In genomic region chr9:27449780-27450422, GRCm38 (mm10) we compare ENCODE assay signal across 17 mouse cellular contexts. TPM values are rescaled to one million over a fixed set of nuclear protein-coding genes. Genes with fewer than 3 reads are reported as not detected.
DNase-seq lines count a peak whose midpoint lies in the region; ATAC-seq and TF ChIP-seq lines count a peak whose summit lies in the region.
"Had no signal": no experiment of that assay in that cellular context is flagged by ENCODE, and none has a peak within 500 bp of the region (broad histone marks: within the 10 kb centered on the region; RNA-seq: fewer than 3 reads in every experiment).

No protein-coding gene starts in this region.

- H3K4me3 ChIP-seq in limb, embryonic 14.5 days (replicated peaks; ENCODE audit: low read length): no peak overlapping the region
- no peak overlapping the region for H3K4me3 ChIP-seq in limb, embryonic 10.5 days
- no peak overlapping the region for H3K4me3 ChIP-seq in hindbrain, embryonic 10.5 days
- no peak overlapping the region for H3K4me3 ChIP-seq in midbrain, embryonic 14.5 days (replicated peaks; ENCODE audit: low read depth, low read length)
- H3K4me3 ChIP-seq: heart, embryonic 15.5 days; intestine, embryonic 15.5 days; limb, embryonic 15.5 days had no signal

- peak; percentile 47; the same call in 1 of the 2 replicates for ATAC-seq in limb, embryonic 14.5 days (ENCODE audit: low FRiP score, low read depth)
- no peak for ATAC-seq in midbrain, embryonic 14.5 days (ENCODE audit: low FRiP score, low TSS enrichment)
- ATAC-seq: intestine, embryonic 15.5 days had no signal

- H3K9me3 ChIP-seq in limb, embryonic 14.5 days (ENCODE audit: control insufficient read depth, low read length): no peaks in the 10 kb centered on the region
- no peaks in the 10 kb centered on the region for H3K9me3 ChIP-seq in limb, embryonic 10.5 days (replicated peaks)
- H3K9me3 ChIP-seq in hindbrain, embryonic 10.5 days: no peaks in the 10 kb centered on the region
- no peaks in the 10 kb centered on the region for H3K9me3 ChIP-seq in midbrain, embryonic 14.5 days (ENCODE audit: control insufficient read depth, low read length)
- H3K9me3 ChIP-seq: heart, embryonic 15.5 days; intestine, embryonic 15.5 days; limb, embryonic 15.5 days had no signal

- H3K4me2 ChIP-seq in limb, embryonic 14.5 days (replicated peaks; ENCODE audit: low read depth, low read length, severe bottlenecking): no peak overlapping the region
- H3K4me2 ChIP-seq in midbrain, embryonic 14.5 days (ENCODE audit: low read length): peak overlapping the region; percentile 15; the same call in 1 of the 2 replicates
- H3K4me2 ChIP-seq: heart, embryonic 15.5 days; intestine, embryonic 15.5 days; limb, embryonic 15.5 days; lung, embryonic 14.5 days had no signal

- no peaks in the 10 kb centered on the region for H3K27me3 ChIP-seq in limb, embryonic 14.5 days (ENCODE audit: control insufficient read depth, insufficient read depth, low read length)
- no peaks in the 10 kb centered on the region for H3K27me3 ChIP-seq in limb, embryonic 10.5 days (ENCODE audit: low read depth, poor library complexity, severe bottlenecking)
- no peaks in the 10 kb centered on the region; the same call in 1 of the 2 replicates for H3K27me3 ChIP-seq in hindbrain, embryonic 10.5 days (ENCODE audit: insufficient read depth, poor library complexity, severe bottlenecking)
- H3K27me3 ChIP-seq in midbrain, embryonic 14.5 days (ENCODE audit: control insufficient read depth, insufficient read depth, low read length): no peaks in the 10 kb centered on the region
- H3K27me3 ChIP-seq: heart, embryonic 15.5 days; intestine, embryonic 15.5 days had no signal

- no peak overlapping the region for H3K9ac ChIP-seq in limb, embryonic 14.5 days (ENCODE audit: low read depth, low read length, severe bottlenecking)
- no peak overlapping the region for H3K9ac ChIP-seq in midbrain, embryonic 14.5 days (replicated peaks; ENCODE audit: low read length)
- H3K9ac ChIP-seq: heart, embryonic 15.5 days; intestine, embryonic 15.5 days; limb, embryonic 15.5 days; lung, embryonic 14.5 days had no signal

- 47% methylated on average over 9 of the region's 9 CpGs for WGBS in limb, embryonic 14.5 days
- 51% methylated on average over 9 of the region's 9 CpGs for WGBS in limb, embryonic 10.5 days
- WGBS in hindbrain, embryonic 10.5 days: 34% methylated on average over 9 of the region's 9 CpGs
- WGBS in midbrain, embryonic 14.5 days: 33% methylated on average over 9 of the region's 9 CpGs

- TF ChIP-seq POLR2A in limb, embryonic 14.5 days (IDR thresholded peaks at IDR 0.05; ENCODE audit: borderline replicate concordance, extremely low read depth, insufficient read depth, insufficient read length): no peak

- H3K27ac ChIP-seq in limb, embryonic 14.5 days (replicated peaks; ENCODE audit: low read depth, low read length): no peak overlapping the region
- no peak overlapping the region for H3K27ac ChIP-seq in limb, embryonic 10.5 days
- no peak overlapping the region for H3K27ac ChIP-seq in hindbrain, embryonic 10.5 days
- H3K27ac ChIP-seq in midbrain, embryonic 14.5 days (replicated peaks; ENCODE audit: low read depth, low read length): no peak overlapping the region
- H3K27ac ChIP-seq: heart, embryonic 15.5 days; intestine, embryonic 15.5 days; limb, embryonic 15.5 days had no signal

- no peaks in the 10 kb centered on the region for H3K4me1 ChIP-seq in limb, embryonic 14.5 days (ENCODE audit: control insufficient read depth, insufficient read depth, low read length)
- peaks cover 11% of the 10 kb centered on the region for H3K4me1 ChIP-seq in limb, embryonic 10.5 days
- H3K4me1 ChIP-seq in hindbrain, embryonic 10.5 days (replicated peaks): peaks cover 19% of the 10 kb centered on the region
- H3K4me1 ChIP-seq in midbrain, embryonic 14.5 days (ENCODE audit: control insufficient read depth, insufficient read depth, low read length): peaks cover 4% of the 10 kb centered on the region; the same call in 1 of the 2 replicates
- H3K4me1 ChIP-seq: heart, embryonic 15.5 days; intestine, embryonic 15.5 days; limb, embryonic 15.5 days had no signal

- DNase-seq in limb, embryonic 14.5 days (ENCODE audit: low spot score): no peak
- no peak for DNase-seq in limb, embryonic 10.5 days (ENCODE audit: low spot score)
- DNase-seq in hindbrain, embryonic 10.5 days (ENCODE audit: low spot score): peak; percentile 9
- DNase-seq in midbrain, embryonic 14.5 days: peak; percentile 43
- no peak for DNase-seq in kidney, adult 8-10 months
- DNase-seq in layer of hippocampus, adult 8-10 months (ENCODE audit: low spot score in 2 of 2): no peak
- DNase-seq in adipocyte (ENCODE audit: low spot score): no peak
- no peak for DNase-seq in ovary, postnatal 10 days (ENCODE audit: low spot score)
- DNase-seq: adrenal gland, postnatal 14 days; kidney, postnatal 36 days; lung, embryonic 14.5 days had no signal

- H3K36me3 ChIP-seq in limb, embryonic 14.5 days (ENCODE audit: control insufficient read depth, insufficient read depth, low read length): no peaks in the 10 kb centered on the region
- no peaks in the 10 kb centered on the region for H3K36me3 ChIP-seq in limb, embryonic 10.5 days
- no peaks in the 10 kb centered on the region for H3K36me3 ChIP-seq in hindbrain, embryonic 10.5 days
- no peaks in the 10 kb centered on the region for H3K36me3 ChIP-seq in midbrain, embryonic 14.5 days (ENCODE audit: control insufficient read depth, insufficient read depth, low read length)
- H3K36me3 ChIP-seq: heart, embryonic 15.5 days; intestine, embryonic 15.5 days; limb, embryonic 15.5 days had no signal

RNA-seq across cellular contexts. Expression of gene Spata19, which starts 53.3 kb away (rescaled TPM):
- polyA plus RNA-seq in limb, embryonic 14.5 days (2012; rRNA removed): not detected in 2 replicates
- not detected in 2 replicates for polyA plus RNA-seq in limb, embryonic 14.5 days (2014; fragmentation: Nextera tagmentation; extraction: Ambion mirVana)
- polyA plus RNA-seq in limb, embryonic 10.5 days (2016; fragmentation: Nextera tagmentation; extraction: Ambion mirVana): not detected in 2 replicates
- polyA plus RNA-seq in hindbrain, embryonic 10.5 days (2016; fragmentation: Nextera tagmentation; extraction: Ambion mirVana): not detected in 2 replicates
- not detected in 2 replicates for polyA plus RNA-seq in midbrain, embryonic 14.5 days (2014; fragmentation: Nextera tagmentation; extraction: Ambion mirVana)
- total RNA-seq in layer of hippocampus, adult 8-10 months (2022): under 1 TPM in 1 of 4 experiments, not detected in 3; 0.68 TPM
- total RNA-seq: adrenal gland, postnatal 14 days; gastrocnemius, postnatal 4 days; megakaryocyte, adult 5-6 weeks had no signal
- polyA plus RNA-seq: heart, embryonic 15.5 days; intestine, embryonic 15.5 days; limb, embryonic 15.5 days; lung, embryonic 14.5 days; small intestine, adult 2 months had no signal

Comparison
In these comparisons a context has a peak if more than half of its experiments do, and no peak if none do; other contexts are left out.
1. DNase-seq: peak in hindbrain, embryonic 10.5 days (single experiment) and midbrain, embryonic 14.5 days (single experiment); none in limb, embryonic 14.5 days (single experiment), limb, embryonic 10.5 days (single experiment), kidney, adult 8-10 months (0 of 2), layer of hippocampus, adult 8-10 months (0 of 2), adipocyte (single experiment) and ovary, postnatal 10 days (single experiment).